Mouse (Mus musculus) hindbrain, embryonic 16.5 days (tissue): ENCODE results near the gene 1700029I15Rik. TPM values are rescaled to one million over a fixed set of nuclear protein-coding genes. Genes with fewer than 3 reads are reported as not detected.
A peak's percentile ranks its signal among the peaks of the same experiment; 100 is the strongest.
"Not testable (repeated sequence)": the region's sequence is repeated elsewhere in the genome, so short reads cannot be mapped to it uniquely, and the experiment has no call there.

ENCODE experiments used
- ATAC-seq: fragments of 200-750 bp; cut with Nextera tagmentation; 2 replicates; pipeline ENCODE4 v1.8.0; 2017; ENCODE audit warnings: moderate TSS enrichment, moderate library complexity
- H3K27ac ChIP-seq: fragments of 300-500 bp; sonication (generic); 2 replicates; pipeline ENCODE4 v1.5.1; 2014; ENCODE audit warnings: low read depth, mild to moderate bottlenecking, control low read depth, low read length, moderate library complexity
- H3K27me3 ChIP-seq: fragments of 300-500 bp; sonication (generic); replicated peaks from 2 replicates; pipeline ENCODE4 v1.6.1; 2014; ENCODE audit warnings: low read length; ENCODE audit not compliant: control insufficient read depth, insufficient read depth
- H3K36me3 ChIP-seq: fragments of 300-500 bp; sonication (generic); 2 replicates; pipeline ENCODE4 v1.6.1; 2014; ENCODE audit warnings: mild to moderate bottlenecking, low read length, moderate library complexity, mixed read lengths; ENCODE audit not compliant: control insufficient read depth, insufficient read depth
- H3K4me1 ChIP-seq: fragments of 300-500 bp; sonication (generic); 2 replicates; pipeline ENCODE4 v1.6.1; 2014; ENCODE audit warnings: low read depth, low read length; ENCODE audit not compliant: control insufficient read depth, insufficient read depth
- H3K4me2 ChIP-seq: fragments of 300-500 bp; sonication (generic); 2 replicates; pipeline ENCODE4 v1.6.1; 2014; ENCODE audit warnings: mild to moderate bottlenecking, low read length, control low read depth, moderate library complexity
- H3K4me3 ChIP-seq: fragments of 300-500 bp; sonication (generic); 2 replicates; pipeline ENCODE4 v1.5.1; 2014; ENCODE audit warnings: mild to moderate bottlenecking, low read length, control low read depth, moderate library complexity
- H3K9ac ChIP-seq: fragments of 300-500 bp; sonication (generic); 2 replicates; pipeline ENCODE4 v1.6.1; 2014; ENCODE audit warnings: low read depth, mild to moderate bottlenecking, control low read depth, low read length, moderate library complexity
- H3K9me3 ChIP-seq: fragments of 300-500 bp; sonication (generic); 2 replicates; pipeline ENCODE4 v1.6.1; 2014; ENCODE audit warnings: mild to moderate bottlenecking, low read length, moderate library complexity; ENCODE audit not compliant: control insufficient read depth
- WGBS: fragments of 180-500 bp; shearing (Covaris S2); extraction: QIAGEN DNeasy Blood & Tissue Kit; methylation state at CpG from one replicate; pipeline ENCODE4 v1.1.7; 2014; 5-methylcytosine and 5-hydroxymethylcytosine counted together
- polyA plus RNA-seq: library from polyadenylated mRNA; unstranded; fragments of >200 nt; fragmentation: Nextera tagmentation; extraction: Ambion mirVana; gene quantifications from 2 replicates; pipeline ENCODE4 v1.2.1, GENCODE M21; 2015

Gene 1700029I15Rik
- polyA plus RNA-seq, 1 experiment from 2014 or later, result 7.7 TPM

GRCm38 (mm10) chr2:92397436-92397835, 15.1 kb downstream of the 1700029I15Rik start:
- Histone ChIP-seq H3K27ac (no peak overlapping the region), H3K27me3 (no peaks in the 10 kb centered on the region), H3K36me3 (0 out of 2 replicates have a peak, but pooled peaks cover 2% of the 10 kb centered on the region), H3K9me3 (no peaks in the 10 kb centered on the region), H3K4me2 (no peak overlapping the region), H3K4me1 (peaks cover 34% of the 10 kb centered on the region), H3K4me3 (no peak overlapping the region), H3K9ac (no peak overlapping the region; the same call in 1 of the 2 replicates)
- 95% methylated on average over 1 of the region's 1 CpGs for WGBS
- no peak for ATAC-seq

- not testable (repeated sequence) for H3K27ac ChIP-seq
- peaks cover 29% of the 10 kb centered on the region for H3K4me1 ChIP-seq
Observed at GRCm38 (mm10) chr2:92399877-92400276, 17.5 kb downstream of the 1700029I15Rik start.

GRCm38 (mm10) chr2:92400682-92401081, 18.3 kb downstream of the 1700029I15Rik start:
- ATAC-seq, result 0 out of 2 replicates have a peak, but pooled peaks have one; percentile 1
- H3K9ac ChIP-seq, result peak overlapping the region; percentile 88
- peak overlapping the region; percentile 79 for H3K4me3 ChIP-seq
- peak overlapping the region; percentile 76 for H3K4me2 ChIP-seq
- H3K36me3 ChIP-seq, result peaks cover 9% of the 10 kb centered on the region
- H3K27ac ChIP-seq, result peak overlapping the region; percentile 87
- H3K27me3 ChIP-seq, result no peaks in the 10 kb centered on the region
- peaks cover 30% of the 10 kb centered on the region for H3K4me1 ChIP-seq
- H3K9me3 ChIP-seq, result no peaks in the 10 kb centered on the region
- under 1% methylated on average over 20 of the region's 22 CpGs for WGBS

More at GRCm38 (mm10) chr2:92399877-92400276, 17.5 kb downstream of the 1700029I15Rik start:
- H3K9me3 ChIP-seq, ATAC-seq, H3K36me3 ChIP-seq, H3K27me3 ChIP-seq: not testable (repeated sequence)
- Histone ChIP-seq H3K4me2 (peak overlapping the region; percentile 76), H3K4me3 (peak overlapping the region; percentile 79), H3K9ac (peak overlapping the region; percentile 39; the same call in 1 of the 2 replicates)
- 16% methylated on average over 4 of the region's 4 CpGs for WGBS

DNA sequence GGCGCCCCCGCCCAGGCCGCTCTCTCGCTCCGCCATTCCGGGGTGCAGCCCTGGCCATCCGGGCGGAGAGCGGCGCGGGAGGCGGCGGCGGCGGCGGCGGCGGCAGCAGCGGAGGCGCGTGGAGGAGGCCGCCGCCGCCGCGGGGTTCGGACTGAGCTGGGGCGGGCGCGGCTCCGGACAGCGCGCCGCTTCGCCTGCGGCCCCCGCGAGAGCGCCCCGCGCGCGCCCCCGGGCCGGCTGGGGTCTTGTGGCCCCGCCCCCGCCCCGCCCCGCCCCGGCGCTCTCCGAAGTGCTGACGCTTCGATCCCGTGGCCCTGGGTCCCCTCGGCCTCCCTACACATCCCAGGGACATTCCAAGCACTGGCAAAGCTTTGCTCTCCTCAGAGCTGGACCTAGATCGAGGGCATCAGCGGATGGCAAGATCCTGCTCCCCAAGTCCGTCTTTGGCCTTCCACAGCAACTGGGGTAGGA, 18.8 kb downstream of the 1700029I15Rik start, which contains the start of gene Mapk8ip1:
Gene Mapk8ip1 (minus strand): TSS at position 173 of the 471 bp plus-strand sequence.
- ATAC-seq, result peak; percentile 71
- 4% methylated on average over 23 of the region's 59 CpGs for WGBS

DNA sequence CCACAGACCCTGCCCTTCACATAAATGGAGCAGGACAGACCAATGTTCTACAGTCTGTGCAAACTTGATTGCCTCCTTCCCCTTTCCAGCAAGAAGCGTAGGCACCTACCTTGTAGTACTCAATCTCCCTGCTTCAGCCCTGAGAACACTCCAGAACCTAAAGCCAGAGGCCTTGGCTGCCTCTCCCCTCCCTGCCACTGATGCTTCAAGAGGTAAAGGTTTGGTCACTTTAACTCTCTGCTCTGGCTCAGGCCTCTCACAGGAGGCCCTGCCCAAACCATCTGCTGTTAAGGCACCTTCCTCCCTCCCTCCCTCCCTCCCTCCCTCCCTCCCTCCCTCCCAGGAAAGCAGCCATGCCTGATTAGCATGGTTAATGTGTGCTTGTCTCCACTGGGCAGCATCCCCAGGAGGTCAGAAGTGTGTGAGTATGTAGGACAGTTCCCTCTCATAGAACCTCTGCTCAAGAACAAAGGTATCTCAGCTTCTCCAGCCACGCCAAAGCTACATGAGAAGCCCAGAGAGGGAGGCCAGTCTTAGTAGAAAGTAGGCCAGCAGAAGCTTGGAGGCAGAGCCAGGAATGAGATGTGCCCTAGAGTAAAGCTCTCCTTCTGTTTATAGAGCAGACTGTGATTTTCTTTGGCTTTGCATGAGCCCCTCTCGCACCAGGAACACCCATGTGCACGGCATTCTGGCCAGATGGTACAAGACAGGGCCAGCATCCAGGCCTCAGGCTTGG, 20.4 kb downstream of the 1700029I15Rik start:
- WGBS, result 68% methylated on average over 4 of the region's 4 CpGs
- Histone ChIP-seq H3K4me2 (no peak overlapping the region), H3K4me1 (peaks cover 27% of the 10 kb centered on the region), H3K4me3 (no peak overlapping the region), H3K27ac (peak overlapping the region; percentile 65), H3K36me3 (peaks cover 9% of the 10 kb centered on the region), H3K9me3 (no peaks in the 10 kb centered on the region), H3K27me3 (no peaks in the 10 kb centered on the region), H3K9ac (no peak overlapping the region)
- ATAC-seq, result peak; percentile 25; the same call in 1 of the 2 replicates

More for the DNA sequence above, 18.8 kb downstream of the 1700029I15Rik start, which contains the start of gene Mapk8ip1:
- Histone ChIP-seq H3K4me1 (peaks cover 32% of the 10 kb centered on the region), H3K36me3 (peaks cover 9% of the 10 kb centered on the region), H3K9ac (peak within 1 kb of the TSS; percentile 88), H3K9me3 (no peaks in the 10 kb centered on the region), H3K27me3 (no peaks in the 10 kb centered on the region), H3K4me3 (peak within 1 kb of the TSS; percentile 79), H3K27ac (peak within 1 kb of the TSS; percentile 87), H3K4me2 (peak within 1 kb of the TSS; percentile 76)

DNA sequence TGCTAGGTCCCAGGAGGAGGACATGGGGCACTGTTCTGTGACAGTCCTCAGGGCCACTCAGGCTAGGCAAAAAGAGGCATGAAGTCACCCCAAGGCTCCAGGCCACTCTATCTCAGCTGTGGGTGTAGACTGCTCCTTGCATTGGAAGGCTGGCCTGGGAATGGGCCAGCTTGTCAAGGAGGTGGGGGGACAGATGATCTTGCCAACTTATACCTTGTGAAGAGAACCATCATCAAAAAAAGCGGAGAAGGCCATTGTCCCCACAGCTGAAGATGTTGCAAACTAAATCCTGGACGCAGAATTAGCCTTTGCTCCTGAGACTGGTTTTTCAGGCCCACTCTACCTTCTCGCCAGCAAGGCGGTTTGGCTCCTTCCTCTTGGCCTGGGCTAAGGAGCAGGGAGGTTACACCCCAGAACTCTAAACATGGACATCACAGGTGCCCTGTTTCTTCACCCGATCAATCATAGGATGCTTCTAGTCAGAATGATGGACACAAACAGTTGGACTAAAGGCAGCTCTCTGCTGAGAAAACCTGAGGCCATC, 21.5 kb downstream of the 1700029I15Rik start:
- no peak overlapping the region for H3K4me2 ChIP-seq
- WGBS, result 93% methylated on average over 5 of the region's 5 CpGs
- H3K9ac ChIP-seq, result no peak overlapping the region
- no peaks in the 10 kb centered on the region for H3K9me3 ChIP-seq
- no peak overlapping the region for H3K4me3 ChIP-seq
- no peak overlapping the region for H3K27ac ChIP-seq
- no peak for ATAC-seq
- peaks cover 20% of the 10 kb centered on the region for H3K4me1 ChIP-seq
- H3K36me3 ChIP-seq, result peaks cover 17% of the 10 kb centered on the region
- no peaks in the 10 kb centered on the region for H3K27me3 ChIP-seq

DNA sequence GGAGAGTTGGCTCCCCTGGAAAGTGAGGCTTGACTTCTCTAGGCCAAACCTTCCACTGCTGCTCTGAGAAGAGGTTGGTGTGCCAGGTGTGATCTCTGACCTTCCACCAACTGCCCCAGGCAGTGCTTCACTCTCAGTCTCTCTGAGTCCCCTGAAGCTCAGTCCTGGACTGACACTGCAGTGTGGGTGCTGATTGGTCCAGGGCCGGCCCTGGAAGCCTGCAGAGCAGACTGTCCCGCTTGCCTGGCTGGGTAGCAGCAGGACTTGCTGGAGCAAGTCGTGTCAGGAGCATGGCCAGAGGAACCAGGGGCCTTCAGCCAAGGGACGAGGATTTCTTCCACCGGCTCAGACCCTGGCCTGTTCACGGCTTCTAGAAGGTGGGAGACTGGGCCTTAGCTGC, 22.4 kb downstream of the 1700029I15Rik start:
- no peak overlapping the region for H3K9ac ChIP-seq
- H3K9me3 ChIP-seq, result no peaks in the 10 kb centered on the region
- H3K4me1 ChIP-seq, result peaks cover 11% of the 10 kb centered on the region; the same call in 1 of the 2 replicates
- WGBS, result 85% methylated on average over 6 of the region's 6 CpGs
- no peaks in the 10 kb centered on the region for H3K27me3 ChIP-seq
- no peak overlapping the region for H3K27ac ChIP-seq
- ATAC-seq, result no peak
- H3K4me2 ChIP-seq, result no peak overlapping the region
- no peak overlapping the region for H3K4me3 ChIP-seq
- H3K36me3 ChIP-seq, result peaks cover 25% of the 10 kb centered on the region

DNA sequence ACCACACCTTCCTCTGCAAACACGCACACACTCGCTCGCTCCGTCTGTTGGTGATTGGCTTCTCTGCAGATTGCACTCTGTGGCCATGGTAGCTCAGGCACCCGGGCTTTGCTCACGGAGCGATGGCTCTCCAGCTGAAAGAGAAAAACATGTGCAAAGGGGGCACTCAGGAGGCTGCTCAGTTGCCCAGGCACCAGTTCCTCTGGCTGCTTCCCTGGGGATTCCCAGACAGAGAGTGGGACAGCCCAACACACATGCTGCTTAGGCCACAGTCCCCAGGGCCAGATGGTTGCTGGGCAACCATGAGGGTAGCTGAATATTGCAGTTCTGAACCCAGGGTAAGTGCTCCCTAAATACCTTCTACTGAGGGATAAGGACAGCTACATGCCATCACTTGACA, 23.3 kb downstream of the 1700029I15Rik start:
- 45% methylated on average over 7 of the region's 7 CpGs for WGBS
- peaks cover 30% of the 10 kb centered on the region for H3K36me3 ChIP-seq
- no peaks in the 10 kb centered on the region for H3K27me3 ChIP-seq
- H3K4me3 ChIP-seq, result no peak overlapping the region
- no peak for ATAC-seq
- no peak overlapping the region for H3K9ac ChIP-seq
- H3K4me1 ChIP-seq, result peaks cover 8% of the 10 kb centered on the region; the same call in 1 of the 2 replicates
- H3K9me3 ChIP-seq, result no peaks in the 10 kb centered on the region
- no peak overlapping the region for H3K4me2 ChIP-seq
- no peak overlapping the region for H3K27ac ChIP-seq
